Mouse (Mus musculus): ENCODE data around the gene Unc13d.
"Not testable (repeated sequence)": the region's sequence is repeated elsewhere in the genome, so short reads cannot be mapped to it uniquely, and the experiment has no call there.

The Unc13d gene

DNA sequence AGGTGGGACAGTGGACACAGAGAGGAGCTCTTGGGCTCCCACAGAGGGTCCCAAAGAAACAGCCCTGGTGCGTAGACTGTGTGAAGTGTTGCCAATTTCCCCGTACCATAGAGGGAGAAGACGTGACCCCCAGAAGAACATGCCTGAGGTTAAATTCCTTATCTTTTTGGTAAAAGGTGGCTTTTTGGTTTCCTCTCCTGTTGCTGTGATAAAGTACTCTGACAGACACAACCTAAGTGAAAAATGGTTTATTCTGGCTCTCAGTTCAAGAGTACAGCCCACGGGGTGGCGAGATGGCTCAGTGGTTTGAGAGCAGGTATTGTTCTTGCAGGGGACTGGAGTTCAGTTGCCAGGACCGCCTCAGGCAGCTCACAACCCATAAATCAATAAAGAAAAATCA is 21.7 kb upstream of the Unc13d start:
- DNase-seq: no peak

DNA sequence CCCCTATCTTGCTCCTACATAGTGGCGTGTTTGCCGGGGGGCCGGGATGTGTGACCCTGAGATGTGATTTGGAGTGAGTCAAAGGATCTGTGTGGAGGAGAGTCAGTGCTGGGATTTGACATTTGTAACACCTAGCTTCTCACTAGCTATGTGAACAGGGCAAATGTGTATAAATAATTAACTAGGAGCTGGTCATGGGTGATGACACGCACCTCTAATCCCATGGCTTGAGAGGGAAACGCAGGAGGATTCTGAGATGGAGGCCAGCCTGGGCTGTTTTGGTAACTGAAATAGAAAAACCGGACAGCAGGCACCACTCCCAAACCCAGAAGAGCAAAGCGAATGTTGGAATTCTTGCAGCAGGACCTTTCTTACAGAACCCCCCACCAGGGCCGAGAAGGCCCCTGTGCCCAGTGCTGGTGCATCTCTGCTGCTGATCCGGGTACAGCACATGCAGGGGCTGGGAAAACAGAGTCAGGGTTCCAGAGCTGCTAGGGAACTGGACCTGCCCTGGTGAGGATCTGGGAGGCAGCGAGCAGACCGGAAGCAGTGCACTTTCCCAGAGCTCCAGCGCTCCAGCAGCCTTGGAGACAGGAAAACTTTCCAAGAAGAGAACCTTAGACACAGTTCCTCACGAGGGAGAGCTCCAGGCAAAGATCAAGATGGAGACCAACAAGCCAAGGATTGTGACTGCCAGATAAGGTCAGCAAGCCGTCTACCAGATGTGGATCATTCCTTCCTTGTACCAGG is 21.1 kb upstream of the Unc13d start:
- no peak for DNase-seq

DNA sequence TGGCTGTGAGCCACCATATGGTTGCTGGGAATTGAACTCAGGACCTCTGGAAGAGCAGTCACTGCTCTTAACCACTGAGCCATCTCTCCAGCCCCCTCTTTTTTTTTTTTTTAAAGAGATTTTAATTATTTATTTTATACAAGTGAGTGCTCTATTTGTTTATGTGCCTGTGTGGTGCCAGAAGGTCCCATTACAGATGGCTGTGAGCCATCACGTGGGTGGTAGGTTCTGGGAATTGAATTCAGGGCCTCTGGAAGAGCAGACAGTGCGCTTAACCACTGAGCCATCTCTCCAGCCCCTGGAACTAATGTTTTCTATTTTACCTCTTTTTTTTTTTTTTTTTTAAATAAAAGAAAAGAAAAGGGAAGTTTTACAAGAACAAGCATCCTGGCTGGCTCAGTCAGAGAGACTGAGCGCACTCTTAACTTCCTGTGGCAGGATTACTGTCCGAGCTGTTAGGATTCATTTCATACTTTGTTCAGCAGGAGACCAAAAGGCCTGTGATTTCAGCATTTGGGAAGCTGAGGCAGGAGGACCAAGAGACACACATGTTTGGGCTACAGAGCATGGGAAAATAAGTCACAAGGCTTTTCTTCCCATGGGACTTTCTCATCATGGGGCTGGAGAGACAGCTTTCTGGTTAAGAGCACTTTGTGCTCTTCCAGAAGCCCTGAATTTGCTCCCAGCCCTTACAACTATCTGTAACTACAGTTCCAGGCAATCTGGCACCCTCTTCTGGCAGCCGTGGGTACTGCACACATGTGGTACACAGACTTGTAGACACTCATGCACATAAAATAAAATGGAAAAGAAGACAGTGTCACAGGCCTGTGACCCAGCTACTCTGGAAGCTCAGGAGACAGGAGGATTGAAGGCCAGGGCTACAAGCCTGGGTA is 18.7 kb upstream of the Unc13d start:
- DNase-seq: no peak

DNA sequence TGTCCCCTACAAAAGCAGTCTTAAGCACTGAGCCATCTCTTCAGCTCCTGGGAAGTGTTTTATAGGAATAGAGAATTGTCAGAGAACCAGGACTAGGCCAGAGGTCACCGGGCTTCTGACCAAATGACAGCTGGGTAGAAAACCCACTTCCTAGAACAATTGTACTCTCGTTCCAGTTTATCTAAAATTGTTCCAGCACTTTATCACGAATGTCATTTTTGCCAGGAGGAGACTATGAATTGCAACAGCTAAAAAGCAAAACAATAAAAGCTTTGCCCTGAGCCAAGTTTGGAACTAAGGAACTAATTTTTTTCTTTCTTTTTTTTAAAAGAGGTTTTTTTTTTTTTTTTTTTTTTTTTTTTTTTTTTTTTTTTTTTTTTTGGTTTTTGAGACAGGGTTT is 17.8 kb upstream of the Unc13d start:
- no peak for DNase-seq

DNA sequence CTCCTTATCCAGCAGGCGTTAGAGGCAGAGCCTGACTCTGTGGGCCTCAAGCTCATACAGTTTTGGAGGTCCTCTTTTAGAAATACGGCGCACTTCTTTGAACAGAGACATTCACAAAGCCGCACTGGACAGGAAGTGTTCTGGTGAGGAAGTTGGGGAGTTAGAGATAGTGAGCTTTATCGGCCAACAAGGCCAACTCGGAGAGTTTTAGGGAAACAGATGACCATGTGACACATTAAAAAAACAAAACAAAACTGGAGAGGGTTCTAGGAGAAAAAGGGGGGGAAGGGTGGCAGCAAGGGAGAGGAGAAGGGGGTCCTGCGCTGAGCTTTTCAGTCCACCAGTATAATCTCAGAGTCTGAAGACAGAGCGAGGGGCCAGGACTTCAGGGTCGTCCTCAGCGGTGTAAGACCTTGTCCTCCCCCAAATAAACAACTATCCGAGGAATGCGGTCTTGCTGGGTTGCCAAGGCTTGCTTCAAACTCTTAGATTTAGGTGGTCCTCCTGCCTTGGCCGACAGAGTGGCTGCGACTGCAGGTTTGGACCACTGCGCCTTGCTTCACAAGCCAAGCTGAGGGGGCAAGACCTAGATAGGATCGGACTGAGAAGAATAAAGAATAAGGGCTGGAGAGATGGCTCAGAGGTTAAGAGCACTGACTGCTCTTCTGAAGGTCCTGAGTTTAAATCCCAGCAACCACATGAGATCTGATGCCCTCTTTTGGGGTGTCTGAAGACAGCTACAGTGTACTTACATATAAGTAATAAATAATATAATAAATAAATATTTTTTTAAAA is 16.2 kb upstream of the Unc13d start:
- DNase-seq: no peak

DNA sequence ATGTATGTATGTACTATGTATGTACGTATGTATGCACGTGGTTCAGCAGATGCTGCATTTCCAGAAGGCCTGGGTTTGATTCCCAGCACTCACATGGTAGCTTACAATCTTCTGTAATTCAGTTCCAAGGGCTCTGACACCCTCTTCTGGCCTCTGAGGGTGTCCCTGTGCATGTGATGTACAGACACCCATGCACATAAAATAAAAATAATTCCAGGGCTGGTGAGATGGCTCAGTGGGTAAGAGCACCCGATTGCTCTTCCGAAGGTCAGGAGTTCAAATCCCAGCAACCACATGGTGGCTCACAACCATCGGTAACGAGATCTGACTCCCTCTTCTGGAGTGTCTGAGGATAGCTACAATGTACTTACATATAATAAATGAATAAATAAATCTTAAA is 15.2 kb upstream of the Unc13d start:
- DNase-seq: not testable (repeated sequence)

DNA sequence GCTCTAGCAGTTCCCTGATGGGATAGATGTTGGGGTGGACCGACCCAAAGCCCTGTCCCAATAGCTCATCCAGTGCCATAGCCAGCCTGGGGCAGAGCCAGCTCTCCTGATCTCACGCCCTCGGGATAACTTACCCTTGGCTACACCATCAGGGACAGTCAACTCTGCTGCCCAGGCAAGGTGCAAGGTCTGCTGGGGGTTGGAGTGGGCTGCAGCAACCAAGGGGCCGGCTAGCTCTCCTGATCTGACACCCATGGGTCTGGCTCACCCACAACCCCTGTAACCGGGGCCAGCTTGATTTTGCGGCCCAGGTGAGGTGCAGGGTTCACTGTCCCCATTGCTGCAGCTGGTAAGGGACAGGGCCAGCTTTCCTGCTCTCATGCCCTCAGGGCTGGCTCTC is 13.8 kb upstream of the Unc13d start:
- DNase-seq: no peak

DNA sequence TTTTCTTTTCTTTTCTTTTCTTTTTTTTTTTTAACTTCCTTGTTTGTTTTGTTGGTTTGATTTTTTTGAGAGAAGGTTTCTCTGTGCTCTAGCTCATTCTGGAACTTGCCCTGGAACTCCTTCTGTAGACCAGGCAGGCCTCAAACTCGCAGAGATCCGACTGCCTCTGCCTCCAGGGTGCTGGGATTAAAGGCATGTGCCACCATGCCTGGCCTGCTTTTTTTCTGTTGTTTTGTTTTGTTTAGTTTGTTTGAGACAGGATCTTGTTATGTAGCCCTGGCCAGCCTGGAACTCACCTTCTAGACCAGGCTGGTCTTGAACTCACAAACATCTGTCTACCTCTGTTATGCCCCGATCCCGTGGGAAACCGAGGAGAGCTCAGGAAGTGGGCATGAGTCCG is 11.8 kb upstream of the Unc13d start:
- DNase-seq: no peak

DNA sequence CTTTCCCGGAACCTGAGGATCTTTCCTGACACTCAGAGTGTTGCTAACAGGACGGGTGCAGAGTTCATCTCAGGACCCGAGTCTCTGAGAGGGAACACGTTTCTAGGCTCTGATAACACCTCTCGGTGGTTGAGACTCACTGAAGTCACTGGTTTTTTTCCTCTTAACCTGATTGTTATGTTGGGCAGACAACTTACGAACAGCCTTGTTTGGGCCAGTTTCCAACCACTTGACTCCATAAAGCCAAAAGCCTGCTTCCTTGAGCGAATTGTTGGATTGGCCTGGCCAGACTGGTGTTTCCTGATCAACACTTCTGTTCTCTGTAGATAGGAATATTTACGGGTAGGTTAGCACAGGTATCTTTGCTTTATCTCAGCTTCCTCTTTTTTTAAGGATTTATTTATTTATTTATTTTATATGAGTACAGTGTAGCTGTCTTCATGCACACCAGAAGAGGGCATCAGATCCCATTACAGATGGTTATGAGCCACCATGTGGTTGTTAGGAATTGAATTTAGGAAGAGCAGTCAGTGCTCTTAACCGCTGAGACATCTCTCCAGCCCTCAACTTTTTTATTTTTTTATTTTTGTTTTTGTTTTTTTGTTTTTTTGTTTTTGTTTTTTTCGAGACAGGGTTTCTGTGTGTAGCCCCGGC is 11.1 kb upstream of the Unc13d start:
- DNase-seq: no peak

DNA sequence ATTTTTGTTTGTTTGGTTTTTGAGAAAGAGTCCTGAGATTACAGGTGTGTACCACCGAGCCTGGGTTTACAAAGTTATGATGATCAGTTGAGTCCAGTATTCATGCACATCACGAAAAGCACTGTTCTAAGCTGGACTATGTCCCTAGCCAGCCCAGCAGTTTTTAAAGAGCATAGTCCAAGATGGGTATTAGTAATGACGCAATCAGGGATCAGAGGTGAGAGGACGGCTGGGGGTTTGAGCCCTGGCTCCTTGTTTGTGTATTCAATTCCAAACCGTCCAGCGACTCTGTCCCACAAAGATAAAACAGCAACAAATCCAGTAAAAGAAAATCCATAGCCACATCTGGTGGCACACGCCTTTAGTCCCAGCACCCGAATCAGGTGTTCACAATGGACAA is 10.4 kb upstream of the Unc13d start:
- DNase-seq: no peak

DNA sequence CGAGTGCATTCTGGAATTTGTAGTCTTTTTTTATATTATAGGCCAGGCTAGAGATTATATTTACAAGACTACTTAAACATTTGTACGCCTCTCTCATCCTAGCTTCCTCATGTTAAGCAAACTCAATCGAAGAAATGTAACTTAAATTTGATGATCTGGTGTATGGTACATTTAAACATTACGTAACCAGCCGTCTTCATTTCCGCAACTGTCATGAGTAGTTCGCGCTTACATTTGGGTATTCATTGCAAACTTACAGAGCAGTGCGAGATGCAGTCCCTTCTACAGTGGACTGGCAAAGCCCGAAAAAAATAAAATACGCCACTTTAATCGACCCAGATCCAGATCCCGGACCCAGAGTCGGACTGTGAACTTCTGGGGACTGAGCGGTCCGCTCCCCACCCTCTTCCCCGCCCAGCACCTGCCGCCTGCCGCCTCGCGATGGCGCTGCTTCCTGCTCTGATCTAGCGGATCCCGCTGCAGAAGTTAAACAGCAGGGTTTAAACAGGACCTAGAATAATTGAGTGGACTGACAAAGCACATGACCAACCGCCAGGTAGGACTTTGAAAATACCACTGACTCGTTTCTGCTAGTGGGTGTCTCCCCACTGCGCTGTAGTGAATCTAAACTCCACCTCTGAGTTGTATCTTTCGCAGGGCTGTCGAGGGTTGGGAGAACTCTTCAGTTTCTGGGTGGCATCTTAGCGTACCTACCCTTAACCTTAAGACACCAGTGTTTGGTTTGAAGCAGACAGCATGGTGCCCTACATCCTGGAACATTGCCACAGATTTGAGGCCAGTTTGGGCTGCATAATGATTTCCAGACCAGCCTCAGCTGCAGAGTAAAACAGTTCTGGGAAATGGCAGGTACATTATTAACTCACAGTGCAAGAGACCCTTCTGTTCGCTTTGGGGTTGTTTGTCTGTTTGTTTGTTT is 9.7 kb upstream of the Unc13d start:
- DNase-seq: peak; percentile 81

DNA sequence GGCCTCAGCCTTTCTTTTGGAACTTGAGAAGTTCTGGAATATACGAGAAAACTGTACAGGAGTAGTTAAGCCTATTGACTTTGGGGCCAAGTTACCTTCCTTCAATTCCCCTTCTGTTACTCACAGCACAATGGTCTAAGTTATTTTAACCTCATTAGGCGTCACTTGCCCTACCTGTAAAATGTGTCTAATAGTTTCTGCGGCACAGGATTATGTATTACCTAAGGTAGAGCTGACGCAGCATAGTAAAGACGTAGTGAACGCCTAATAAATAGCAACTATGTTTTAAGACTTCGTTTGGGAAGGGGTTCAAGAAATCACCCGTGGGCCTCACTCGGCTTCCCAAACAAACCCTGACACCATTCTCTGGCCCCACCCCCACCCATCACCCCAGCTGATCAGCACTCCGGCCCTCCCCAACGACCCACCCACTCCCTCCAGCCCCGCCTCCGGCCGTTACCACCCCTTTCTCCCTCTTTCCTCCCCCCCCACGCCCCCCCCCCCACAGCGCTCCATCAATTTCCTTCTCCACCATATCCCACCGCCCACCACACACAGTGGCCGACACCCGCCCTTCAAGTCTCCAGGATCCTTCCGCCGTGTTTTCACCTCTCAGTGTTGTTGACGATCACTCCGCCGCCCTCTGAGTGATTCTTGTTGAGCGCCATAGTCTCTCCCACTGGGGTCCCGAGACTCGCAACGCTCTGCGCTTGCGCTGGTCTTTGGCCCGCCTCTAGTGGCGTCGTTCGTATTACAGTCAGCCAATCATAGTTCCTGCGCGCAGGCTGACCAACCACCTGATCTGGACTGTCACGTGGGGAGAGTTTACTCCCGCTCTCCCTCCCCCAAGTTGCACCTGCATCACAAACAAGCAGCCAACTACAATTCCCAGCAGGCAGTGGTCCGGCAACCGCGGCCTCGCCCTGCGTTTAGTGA is 8.8 kb upstream of the Unc13d start, which contains the start of gene Wbp2:
Wbp2 (minus strand) TSS at position 738 of the 936 bp plus-strand sequence.
- DNase-seq: peak; percentile 100

DNA sequence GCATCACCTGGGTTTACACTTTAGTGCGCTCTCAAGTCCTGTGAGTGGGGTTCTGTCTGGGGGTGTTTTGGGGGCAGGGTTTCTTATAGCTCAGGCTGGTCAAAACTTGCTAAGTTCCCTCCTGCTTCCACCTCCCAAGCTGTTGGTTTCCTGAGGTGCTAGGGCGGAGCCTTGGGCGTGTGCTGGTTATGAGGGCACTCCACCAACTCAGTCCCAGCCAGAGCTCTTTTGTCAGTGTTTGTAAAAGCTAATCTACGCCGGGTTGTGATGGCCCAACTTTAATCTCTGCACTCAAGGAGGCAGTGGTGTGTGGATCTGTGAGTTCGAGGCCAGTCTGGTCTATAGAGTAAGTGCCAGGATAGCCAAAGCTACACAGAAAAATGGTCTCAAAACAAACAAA is 6.4 kb upstream of the Unc13d start:
- DNase-seq: no peak

DNA sequence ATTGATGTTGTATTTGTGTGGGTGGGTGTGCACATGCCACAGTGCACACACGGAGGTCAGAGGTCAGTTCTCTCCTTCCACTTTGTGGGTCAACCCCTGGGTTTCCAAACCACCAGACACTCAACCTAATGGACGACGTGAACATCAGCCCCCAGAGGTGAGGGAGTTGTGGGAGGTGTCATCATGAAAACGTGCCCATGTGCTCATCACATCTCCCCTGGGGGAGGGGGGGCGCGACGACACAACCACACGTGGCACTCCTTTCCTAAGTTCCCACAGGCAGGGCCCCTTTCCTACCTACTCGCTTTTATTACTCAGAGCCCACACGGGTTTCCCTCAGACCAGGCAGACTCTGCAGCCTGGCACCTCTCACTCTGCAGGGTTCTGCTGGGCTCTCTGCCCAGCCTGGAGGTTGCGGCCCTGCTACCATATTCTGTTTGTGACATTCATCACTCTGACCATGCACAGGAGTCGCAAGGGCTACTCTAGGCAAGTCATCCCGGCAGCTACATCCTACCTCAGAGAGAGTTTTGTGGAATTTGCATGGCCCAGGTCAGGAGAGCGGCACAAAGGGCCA is 5.4 kb upstream of the Unc13d start:
- DNase-seq: no peak

DNA sequence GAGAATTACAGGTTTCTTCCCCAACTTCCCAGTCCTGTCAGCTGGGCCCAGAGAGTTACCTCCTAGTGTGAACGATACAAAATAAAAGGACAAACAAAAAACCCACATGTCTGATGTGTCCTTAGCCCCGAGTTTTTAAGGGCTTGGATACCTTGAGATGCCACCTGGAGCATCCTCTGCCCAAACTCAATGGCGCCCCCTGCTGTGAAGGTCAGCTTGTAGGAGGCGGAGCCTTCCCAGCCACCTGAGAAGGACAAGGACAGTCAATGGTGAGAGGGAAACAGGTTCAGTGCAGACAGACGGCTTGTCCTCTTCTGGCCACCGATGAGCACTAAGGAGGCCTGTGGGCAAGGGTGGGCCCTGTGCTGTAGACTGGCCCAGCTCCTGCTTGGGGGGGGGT is 3.3 kb upstream of the Unc13d start:
- no peak for DNase-seq

DNA sequence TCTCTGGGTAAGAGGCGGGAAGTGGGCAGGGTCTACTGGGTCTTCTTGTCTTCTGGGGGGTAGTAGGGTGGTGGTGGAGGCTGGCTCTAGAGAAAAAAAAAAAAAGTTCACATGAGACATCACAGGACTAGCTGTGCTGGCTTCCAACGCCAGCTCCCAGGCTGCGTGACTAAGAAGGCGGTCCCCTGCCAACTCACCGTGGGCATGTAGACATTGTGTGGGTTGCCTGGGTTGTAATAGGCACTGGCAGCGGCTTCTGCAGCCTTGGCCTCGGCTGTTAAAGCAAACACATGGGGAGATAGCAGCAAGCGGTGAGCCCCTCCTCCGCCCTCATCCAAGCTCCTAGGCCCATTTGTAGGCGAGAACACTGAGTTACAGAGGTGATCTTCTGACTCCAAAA is 1.8 kb upstream of the Unc13d start:
- DNase-seq: peak; percentile 95

DNA sequence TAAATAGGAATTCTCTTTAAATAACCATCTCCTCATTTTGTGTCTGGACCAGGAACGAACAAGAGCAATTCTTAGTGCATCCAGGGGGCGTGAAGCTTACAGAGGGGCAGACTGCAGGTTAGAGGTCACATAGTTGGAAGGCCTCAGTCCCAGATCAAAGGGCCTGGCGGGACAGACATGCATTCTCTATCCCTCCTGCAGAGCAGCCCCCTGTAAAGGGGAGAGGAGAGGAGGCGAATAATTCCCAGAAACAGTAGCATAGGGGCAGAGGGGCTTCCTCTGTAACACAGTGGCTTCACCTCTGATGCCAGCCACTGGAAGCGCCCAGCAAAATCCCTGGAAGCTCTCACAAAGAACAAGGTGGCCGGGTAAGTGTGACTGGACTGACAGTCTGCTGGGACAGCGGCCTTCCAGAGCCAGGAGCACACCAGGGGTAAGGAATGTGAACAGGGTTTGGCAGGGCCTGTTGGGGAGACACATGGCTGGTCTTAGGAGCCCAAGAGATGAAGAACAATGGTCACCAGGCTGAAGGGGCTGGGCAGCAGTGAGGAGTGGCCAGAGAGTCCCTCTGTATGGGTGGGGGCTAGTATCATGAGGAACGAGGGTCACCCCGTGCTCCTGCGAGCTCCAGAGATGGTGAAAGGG is 1.0 kb upstream of the Unc13d start:
- DNase-seq: no peak

DNA sequence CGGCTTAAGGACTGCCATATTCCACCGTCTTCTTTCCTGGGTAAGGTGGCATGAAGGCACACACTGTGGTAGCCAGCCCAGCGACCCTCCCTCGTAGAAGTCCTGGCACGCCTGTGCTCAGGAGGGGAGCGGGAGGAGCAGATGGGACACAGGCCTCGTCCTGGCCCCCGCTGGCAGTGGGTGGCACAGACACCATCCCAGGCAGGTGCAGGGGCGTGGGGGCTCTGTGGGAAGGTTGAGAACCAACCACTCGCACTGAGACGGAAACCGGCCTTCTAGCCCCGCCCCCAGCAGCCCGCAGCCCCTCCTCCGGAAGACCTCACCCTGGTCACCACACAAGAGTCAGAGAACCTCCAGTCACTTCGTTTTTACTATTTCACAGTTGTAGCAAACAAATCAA is 460 bp upstream of the Unc13d start:
- no peak for DNase-seq

DNA sequence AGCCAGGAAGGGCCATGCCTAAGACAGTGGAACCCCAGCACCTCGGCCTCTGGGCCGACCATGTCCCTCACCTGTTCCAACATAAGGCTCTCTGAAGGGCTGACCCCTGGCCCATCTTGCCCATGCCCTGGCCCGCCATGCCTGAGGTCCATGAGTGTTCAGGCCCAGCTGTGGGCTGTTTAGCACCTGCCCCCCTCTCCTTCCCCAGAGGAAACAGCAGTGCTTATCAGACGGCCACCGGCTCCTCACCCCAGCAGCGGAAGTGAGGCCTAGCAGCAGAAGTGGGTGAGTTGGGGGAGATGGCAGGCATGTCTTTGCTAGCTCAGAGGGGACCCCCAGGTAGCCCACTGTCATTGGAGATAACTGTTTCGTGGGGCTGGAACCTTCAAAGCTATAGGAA is 925 bp downstream of the Unc13d start:
- DNase-seq: no peak

DNA sequence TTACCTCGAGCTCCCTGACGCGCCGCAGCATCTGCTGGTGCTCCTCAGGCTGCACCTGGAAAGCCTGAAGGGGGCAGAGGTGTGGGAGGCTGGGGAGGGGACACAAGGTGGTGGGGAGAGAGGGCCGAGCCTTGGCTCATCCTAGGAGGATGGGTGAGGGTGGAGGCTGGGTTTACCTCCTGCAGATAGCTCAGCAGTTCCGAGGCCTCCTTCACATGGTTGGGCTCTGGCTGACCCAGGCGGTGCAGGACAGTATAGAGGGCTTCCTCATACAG is 1.6 kb downstream of the Unc13d start:
- no peak for DNase-seq

Data from layer of hippocampus, adult 9-11 months (tissue).